Mouse (Mus musculus) midbrain, embryonic 13.5 days (tissue): Measurements from ENCODE around the gene Cnksr1. TPM values are rescaled to one million over a fixed set of nuclear protein-coding genes. Genes with fewer than 3 reads are reported as not detected.
A peak's percentile ranks its signal among the peaks of the same experiment; 100 is the strongest.

ENCODE experiments used
- ATAC-seq: fragments of 200-750 bp; cut with Nextera tagmentation; 2 replicates; pipeline ENCODE4 v1.8.0; 2017; ENCODE audit warnings: mild to moderate bottlenecking, moderate TSS enrichment, moderate library complexity
- H3K27ac ChIP-seq: fragments of 300-500 bp; sonication (generic); 2 replicates; pipeline ENCODE4 v1.5.1; 2015; ENCODE audit warnings: inconsistent platforms, mild to moderate bottlenecking, moderate library complexity
- H3K27me3 ChIP-seq: fragments of 300-500 bp; sonication (generic); 2 replicates; pipeline ENCODE4 v1.6.1; 2015; ENCODE audit warnings: mild to moderate bottlenecking, inconsistent platforms
- H3K36me3 ChIP-seq: fragments of 300-500 bp; sonication (generic); 2 replicates; pipeline ENCODE4 v1.6.1; 2015; ENCODE audit warnings: mild to moderate bottlenecking, inconsistent platforms
- H3K4me1 ChIP-seq: fragments of 300-500 bp; sonication (generic); replicated peaks from 2 replicates; pipeline ENCODE4 v1.6.1; 2015; ENCODE audit warnings: inconsistent platforms
- H3K4me2 ChIP-seq: fragments of 300-500 bp; sonication (generic); replicated peaks from 2 replicates; pipeline ENCODE4 v1.6.1; 2015; ENCODE audit warnings: moderate library complexity, mild to moderate bottlenecking, inconsistent platforms
- H3K4me3 ChIP-seq: fragments of 300-500 bp; sonication (generic); replicated peaks from 2 replicates; pipeline ENCODE4 v1.5.1; 2015; ENCODE audit warnings: mild to moderate bottlenecking, inconsistent platforms
- H3K9ac ChIP-seq: fragments of 300-500 bp; sonication (generic); replicated peaks from 2 replicates; pipeline ENCODE4 v1.6.1; 2015; ENCODE audit warnings: mild to moderate bottlenecking, inconsistent platforms
- H3K9me3 ChIP-seq: fragments of 300-500 bp; sonication (generic); 2 replicates; pipeline ENCODE4 v1.6.1; 2016; ENCODE audit warnings: mild to moderate bottlenecking, inconsistent platforms
- WGBS: fragments of 180-500 bp; shearing (Covaris S2); methylation state at CpG from one replicate; pipeline ENCODE4 v1.1.7; 2015; 5-methylcytosine and 5-hydroxymethylcytosine counted together
- polyA plus RNA-seq: library from polyadenylated mRNA; unstranded; fragments of >200 nt; fragmentation: Nextera tagmentation; extraction: Ambion mirVana; gene quantifications from 2 replicates; pipeline ENCODE4 v1.2.1, GENCODE M21; 2015

Cnksr1 gene
- polyA plus RNA-seq, 1 experiment from 2014 or later: 0.20 TPM

DNA sequence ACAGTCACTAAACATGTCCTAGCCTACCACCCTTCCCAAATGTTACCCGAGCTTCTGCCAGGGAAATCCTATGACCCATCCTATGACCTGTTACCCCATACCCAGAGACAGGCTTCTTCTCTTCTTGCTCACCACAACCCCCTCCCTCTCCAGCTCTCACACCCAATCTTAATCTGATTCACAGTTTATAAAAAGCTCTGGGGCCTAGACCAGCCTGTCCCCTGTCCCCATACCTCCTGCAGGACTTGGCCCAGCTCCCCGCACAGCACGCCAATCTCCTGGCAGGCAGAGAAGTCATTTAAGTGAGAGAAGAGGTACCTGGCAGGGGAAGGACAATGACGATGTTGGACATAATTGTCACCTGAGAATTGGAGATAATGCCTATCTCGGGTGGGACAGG is 3.3 kb downstream of the Cnksr1 start:
- Histone ChIP-seq H3K4me3 (no peak overlapping the region), H3K9ac (no peak overlapping the region), H3K4me1 (peaks cover 5% of the 10 kb centered on the region; the same call in 1 of the 2 replicates), H3K4me2 (no peak overlapping the region), H3K27ac (no peak overlapping the region), H3K36me3 (no peaks in the 10 kb centered on the region), H3K9me3 (no peaks in the 10 kb centered on the region), H3K27me3 (peaks cover 25% of the 10 kb centered on the region)
- ATAC-seq: no peak
- WGBS: 85% methylated on average over 5 of the region's 5 CpGs

DNA sequence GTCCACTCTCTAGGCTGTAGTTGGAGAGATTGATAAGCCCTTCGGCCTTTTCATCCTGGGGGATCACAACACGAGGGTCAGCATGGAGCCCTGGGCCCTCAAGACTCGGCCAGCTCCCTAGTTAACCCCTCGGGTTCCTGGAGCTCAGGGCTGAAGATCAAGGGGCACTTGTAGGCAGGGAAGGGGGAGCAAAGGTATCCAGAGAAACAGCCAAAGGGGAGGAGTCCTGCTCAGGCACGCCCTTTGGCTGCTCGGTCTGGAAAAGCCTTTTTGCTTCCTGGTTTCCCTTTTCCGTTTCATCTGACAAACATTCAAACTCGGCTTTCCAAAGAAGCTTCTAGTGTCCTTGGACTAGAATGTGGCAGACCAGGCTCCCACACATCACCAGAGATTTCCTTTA is 7.8 kb downstream of the Cnksr1 start:
- Histone ChIP-seq H3K4me1 (no peaks in the 10 kb centered on the region), H3K27me3 (0 out of 2 replicates have a peak, but pooled peaks cover 4% of the 10 kb centered on the region), H3K9me3 (no peaks in the 10 kb centered on the region), H3K36me3 (no peaks in the 10 kb centered on the region), H3K4me3 (no peak overlapping the region), H3K9ac (no peak overlapping the region), H3K4me2 (no peak overlapping the region), H3K27ac (no peak overlapping the region)
- no peak for ATAC-seq
- 37% methylated on average over 8 of the region's 8 CpGs for WGBS

DNA sequence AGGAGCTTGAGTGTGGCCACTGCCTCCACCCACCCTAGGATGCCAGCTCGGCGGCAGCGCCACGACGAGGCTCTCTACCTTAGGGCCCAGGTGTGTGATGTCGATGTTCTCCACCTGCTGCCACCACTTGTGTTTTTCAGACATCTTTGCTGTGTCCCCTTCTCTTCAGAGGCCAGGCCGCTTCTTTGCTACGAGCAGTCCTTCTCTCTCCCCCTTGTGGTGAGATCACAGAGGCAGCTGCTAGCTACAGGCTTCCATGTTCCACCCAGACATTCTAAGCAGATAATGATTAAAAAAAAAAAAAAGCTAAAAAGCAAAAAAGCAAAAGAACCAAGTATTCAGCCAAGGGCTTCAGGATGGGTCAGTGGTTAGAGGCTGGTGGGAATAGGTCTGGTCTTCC is 11.0 kb downstream of the Cnksr1 start, which contains the start of gene Catsper4:
TSS of gene Catsper4 (minus strand) at position 190 of the 400 bp plus-strand sequence.
- Histone ChIP-seq H3K4me1 (no peaks in the 10 kb centered on the region), H3K4me2 (no peak within 1 kb of the TSS), H3K4me3 (no peak within 1 kb of the TSS), H3K9me3 (no peaks in the 10 kb centered on the region), H3K27ac (no peak within 1 kb of the TSS), H3K27me3 (no peaks in the 10 kb centered on the region), H3K9ac (no peak within 1 kb of the TSS), H3K36me3 (no peaks in the 10 kb centered on the region)
- ATAC-seq: no peak
- WGBS: 76% methylated on average over 8 of the region's 8 CpGs

DNA sequence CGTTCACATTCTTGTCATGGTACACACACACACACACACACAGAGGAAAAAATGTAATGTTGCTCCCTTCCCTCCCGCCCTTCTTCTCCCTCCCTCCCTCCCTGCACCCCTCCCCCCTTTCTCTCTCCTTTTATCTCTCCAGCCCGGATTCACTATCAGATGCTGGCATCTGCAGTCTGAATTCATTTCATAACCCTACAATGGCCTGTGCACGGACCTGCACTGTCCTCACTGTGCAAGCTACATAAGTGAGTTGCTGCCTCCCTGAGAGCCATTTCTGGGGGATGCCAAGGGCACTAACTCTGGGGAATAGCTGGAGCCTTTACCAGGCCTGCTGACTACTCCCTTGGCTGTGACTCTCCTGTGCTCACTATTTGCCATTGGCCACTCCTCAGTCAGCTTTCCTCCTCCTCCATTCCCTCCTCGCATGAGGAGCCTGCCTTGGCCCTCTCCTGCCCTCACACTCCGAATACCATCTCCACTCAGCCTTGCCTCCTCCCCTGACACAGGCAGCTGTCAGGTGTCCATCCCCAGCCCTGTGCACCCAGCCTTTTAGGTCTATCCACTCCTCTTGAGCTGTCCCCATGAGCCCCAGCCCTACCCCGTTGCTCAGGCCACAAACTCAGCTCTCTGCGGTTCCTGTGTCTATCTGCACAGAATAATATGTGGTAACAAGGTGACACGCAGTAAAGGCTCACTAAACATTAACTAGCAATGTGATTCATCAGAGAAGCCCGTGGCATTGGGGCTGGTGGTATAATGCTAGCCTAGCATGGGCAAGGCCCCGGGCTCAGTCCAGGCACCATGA is 15.2 kb downstream of the Cnksr1 start:
- no peaks in the 10 kb centered on the region for H3K9me3 ChIP-seq
- no peaks in the 10 kb centered on the region for H3K27me3 ChIP-seq
- no peak overlapping the region for H3K27ac ChIP-seq
- H3K4me1 ChIP-seq: no peaks in the 10 kb centered on the region
- H3K36me3 ChIP-seq: no peaks in the 10 kb centered on the region
- H3K4me3 ChIP-seq: no peak overlapping the region
- no peak overlapping the region for H3K4me2 ChIP-seq
- ATAC-seq: no peak
- 65% methylated on average over 11 of the region's 11 CpGs for WGBS
- H3K9ac ChIP-seq: no peak overlapping the region

DNA sequence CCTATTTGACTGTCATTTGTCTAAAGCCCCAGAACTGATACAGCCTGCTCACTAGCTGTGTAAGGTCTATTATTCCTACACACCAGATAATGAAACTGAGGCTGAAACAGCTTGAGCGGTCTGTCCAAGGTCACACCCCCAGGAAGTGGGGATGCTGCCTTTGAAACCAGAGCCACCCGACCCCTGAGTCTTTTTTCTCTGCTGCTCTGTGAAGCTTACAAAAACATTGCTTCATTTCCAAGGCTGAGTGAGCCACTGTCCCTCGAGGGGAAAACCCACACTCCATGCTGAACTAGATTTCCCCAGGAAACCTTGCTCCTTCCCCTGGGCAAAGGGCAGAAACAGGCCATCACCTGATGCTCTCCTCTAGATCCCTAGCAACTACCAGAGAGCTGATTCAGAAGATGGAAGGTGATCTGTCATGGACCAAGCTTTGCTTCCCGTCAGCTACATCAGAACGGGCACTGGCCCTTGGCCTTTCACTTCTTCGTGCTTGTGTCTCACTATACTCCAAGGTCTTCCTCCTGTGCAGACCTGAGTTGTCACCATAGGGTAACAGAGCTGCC is 31.6 kb downstream of the Cnksr1 start:
- 78% methylated on average over 6 of the region's 6 CpGs for WGBS
- no peaks in the 10 kb centered on the region for H3K9me3 ChIP-seq
- no peaks in the 10 kb centered on the region for H3K27me3 ChIP-seq
- no peaks in the 10 kb centered on the region for H3K4me1 ChIP-seq
- no peak for ATAC-seq
- no peak overlapping the region for H3K9ac ChIP-seq
- no peak overlapping the region for H3K27ac ChIP-seq
- H3K4me3 ChIP-seq: no peak overlapping the region
- no peak overlapping the region for H3K4me2 ChIP-seq
- no peaks in the 10 kb centered on the region for H3K36me3 ChIP-seq

DNA sequence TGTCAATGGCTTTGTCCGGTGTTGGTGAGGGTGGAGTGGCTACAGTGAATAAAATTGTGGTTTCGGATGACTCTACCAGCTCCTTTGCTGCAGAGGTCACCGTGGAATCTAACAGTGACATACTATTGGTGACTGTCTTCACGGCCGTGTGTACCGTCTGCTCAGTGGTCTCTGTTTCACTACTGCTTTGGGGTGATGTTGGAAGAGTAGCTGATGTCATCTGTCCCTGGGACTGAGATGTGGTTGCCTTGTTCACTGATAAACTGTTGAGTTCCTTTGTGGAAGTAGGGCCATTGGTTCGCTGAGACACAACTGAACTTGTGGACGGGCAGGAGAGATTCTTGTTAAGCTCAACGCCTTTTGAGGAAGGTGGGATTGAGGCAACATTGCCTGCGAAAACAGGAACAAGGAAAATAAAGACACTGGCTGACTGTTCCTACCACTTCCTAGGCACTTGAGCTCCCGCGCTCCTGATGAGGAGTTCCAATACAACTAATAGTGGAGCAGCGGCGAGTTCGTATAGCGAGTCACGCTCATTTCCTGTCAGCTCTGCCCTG is 34.8 kb downstream of the Cnksr1 start:
- Histone ChIP-seq H3K9me3 (no peaks in the 10 kb centered on the region), H3K27me3 (no peaks in the 10 kb centered on the region), H3K9ac (no peak overlapping the region), H3K36me3 (no peaks in the 10 kb centered on the region), H3K4me3 (no peak overlapping the region), H3K4me1 (no peaks in the 10 kb centered on the region), H3K27ac (no peak overlapping the region), H3K4me2 (no peak overlapping the region)
- ATAC-seq: no peak
- 93% methylated on average over 17 of the region's 17 CpGs for WGBS

DNA sequence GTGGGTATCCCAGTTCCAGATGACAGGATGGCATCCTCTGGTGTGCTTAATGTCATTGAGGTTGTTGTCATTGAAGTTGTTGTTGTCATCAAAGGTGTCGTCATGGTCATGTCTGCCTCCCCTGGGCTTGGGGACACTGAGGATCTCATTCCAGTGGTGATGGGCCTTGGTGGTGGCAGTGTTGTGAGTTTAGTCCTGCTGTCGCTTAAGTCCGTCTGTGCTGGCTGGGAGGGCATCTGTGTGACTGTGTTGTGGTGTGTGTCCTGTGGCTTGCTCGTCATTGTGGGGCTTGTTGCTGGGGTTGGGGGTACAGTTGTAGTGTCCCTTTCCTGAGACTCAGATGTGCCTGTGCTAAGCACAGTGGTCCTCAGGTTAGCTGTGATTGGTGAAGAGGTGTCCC is 35.3 kb downstream of the Cnksr1 start, which contains the start of gene Gm7534:
TSS of gene Gm7534 (minus strand) at position 101 of the 400 bp plus-strand sequence.
- Histone ChIP-seq H3K36me3 (no peaks in the 10 kb centered on the region), H3K4me2 (no peak within 1 kb of the TSS), H3K9me3 (no peaks in the 10 kb centered on the region), H3K9ac (no peak within 1 kb of the TSS), H3K4me1 (no peaks in the 10 kb centered on the region), H3K27ac (no peak within 1 kb of the TSS), H3K27me3 (no peaks in the 10 kb centered on the region), H3K4me3 (no peak within 1 kb of the TSS)
- no peak for ATAC-seq
- 91% methylated on average over 4 of the region's 4 CpGs for WGBS

DNA sequence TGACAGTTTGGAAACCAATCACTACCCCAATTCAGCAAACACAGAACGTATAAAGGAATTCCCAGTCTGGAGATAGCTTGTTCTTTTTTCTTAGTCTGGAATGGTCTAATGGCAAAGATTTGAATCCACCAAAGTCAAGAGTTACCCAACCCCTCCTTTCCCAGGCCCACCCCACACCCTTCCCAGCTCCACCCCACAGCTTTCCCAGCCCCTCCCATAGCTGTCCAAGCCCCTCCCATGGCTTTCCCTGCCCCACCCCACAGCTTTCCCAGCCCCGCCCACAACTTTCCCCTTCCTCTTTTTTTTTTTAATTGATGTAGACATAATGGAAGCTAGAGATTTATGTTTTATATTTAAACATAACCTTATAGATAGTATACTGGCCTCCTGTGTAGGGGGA is 38.8 kb downstream of the Cnksr1 start:
- no peaks in the 10 kb centered on the region for H3K27me3 ChIP-seq
- H3K9ac ChIP-seq: no peak overlapping the region
- no peaks in the 10 kb centered on the region for H3K9me3 ChIP-seq
- no peaks in the 10 kb centered on the region for H3K36me3 ChIP-seq
- 83% methylated on average over 2 of the region's 2 CpGs for WGBS
- no peak overlapping the region for H3K4me3 ChIP-seq
- H3K4me2 ChIP-seq: no peak overlapping the region
- H3K4me1 ChIP-seq: no peaks in the 10 kb centered on the region
- H3K27ac ChIP-seq: no peak overlapping the region
- no peak for ATAC-seq

DNA sequence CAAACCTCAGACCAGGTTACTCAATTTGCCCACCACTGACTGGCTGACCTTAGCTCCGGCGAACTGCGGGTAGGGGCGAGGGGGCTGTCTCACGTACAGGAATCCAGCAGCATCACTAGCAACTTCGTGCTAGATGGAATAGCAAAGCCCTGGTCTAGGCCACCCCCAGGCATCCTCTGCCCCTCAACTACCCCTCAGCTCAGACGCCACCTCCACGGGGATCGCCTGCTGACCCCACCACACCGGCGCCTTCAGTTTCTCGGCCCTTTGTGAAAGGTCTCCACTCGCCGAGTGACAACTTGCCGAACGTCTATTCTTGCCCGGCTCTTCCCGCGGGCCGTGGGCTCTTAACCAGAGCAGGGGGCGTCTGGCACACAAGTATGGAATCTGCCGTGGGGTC is 51.9 kb downstream of the Cnksr1 start:
- H3K4me1 ChIP-seq: peaks cover 11% of the 10 kb centered on the region
- peak overlapping the region; percentile 85 for H3K4me2 ChIP-seq
- under 1% methylated on average over 22 of the region's 22 CpGs for WGBS
- H3K9ac ChIP-seq: peak overlapping the region; percentile 89
- H3K9me3 ChIP-seq: no peaks in the 10 kb centered on the region
- H3K27ac ChIP-seq: peak overlapping the region; percentile 83
- no peak; the same call in 1 of the 2 replicates for ATAC-seq
- no peaks in the 10 kb centered on the region for H3K36me3 ChIP-seq
- H3K27me3 ChIP-seq: no peaks in the 10 kb centered on the region
- peak overlapping the region; percentile 83 for H3K4me3 ChIP-seq

DNA sequence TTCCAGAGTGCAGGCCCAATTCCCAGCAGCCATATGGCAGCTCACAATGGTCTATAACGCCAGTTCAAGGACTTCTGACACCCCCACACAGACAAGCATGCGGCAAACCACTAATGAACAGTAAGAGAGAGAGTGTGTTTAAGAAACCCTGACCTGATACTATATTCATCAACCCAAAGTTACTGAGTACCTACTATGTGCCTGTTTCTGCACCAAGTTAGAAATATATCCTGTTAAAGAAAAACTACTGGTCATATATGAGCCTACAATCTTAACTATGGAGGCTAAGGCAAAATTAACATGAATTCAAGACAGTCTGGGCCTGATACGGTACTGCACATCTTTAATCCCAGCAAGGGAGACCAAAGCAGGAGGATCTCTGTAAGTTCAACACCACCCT is 52.6 kb downstream of the Cnksr1 start:
- H3K4me3 ChIP-seq: peak overlapping the region; percentile 83
- H3K27ac ChIP-seq: no peak overlapping the region
- H3K4me1 ChIP-seq: peaks cover 11% of the 10 kb centered on the region
- H3K36me3 ChIP-seq: no peaks in the 10 kb centered on the region
- H3K9me3 ChIP-seq: no peaks in the 10 kb centered on the region
- peak overlapping the region; percentile 89 for H3K9ac ChIP-seq
- H3K27me3 ChIP-seq: no peaks in the 10 kb centered on the region
- no peak for ATAC-seq
- WGBS: 75% methylated on average over 3 of the region's 3 CpGs
- peak overlapping the region; percentile 85 for H3K4me2 ChIP-seq

DNA sequence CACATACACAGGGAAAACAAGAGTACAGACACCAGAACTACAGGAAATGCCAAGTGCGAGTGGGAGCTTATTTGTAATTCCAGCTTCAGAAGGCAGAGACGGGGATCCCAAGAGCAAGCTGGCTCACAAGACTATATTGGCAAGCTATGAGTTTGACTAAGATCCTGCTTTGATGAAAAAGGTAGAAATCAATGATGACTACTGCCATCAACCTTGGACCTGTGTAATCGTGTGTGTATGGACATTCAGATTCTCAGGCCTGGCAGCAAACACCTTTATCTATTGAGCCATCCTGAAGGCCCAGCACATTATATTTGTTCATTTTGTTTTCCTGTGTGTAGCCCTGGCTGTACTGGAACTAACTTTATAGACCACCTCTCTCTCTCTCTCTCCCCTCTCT is 54.5 kb downstream of the Cnksr1 start:
- H3K4me1 ChIP-seq: peaks cover 11% of the 10 kb centered on the region
- H3K27ac ChIP-seq: no peak overlapping the region
- no peak overlapping the region for H3K4me2 ChIP-seq
- no peak overlapping the region for H3K9ac ChIP-seq
- no peak overlapping the region for H3K4me3 ChIP-seq
- H3K36me3 ChIP-seq: no peaks in the 10 kb centered on the region
- no peaks in the 10 kb centered on the region for H3K9me3 ChIP-seq
- 95% methylated on average over 3 of the region's 3 CpGs for WGBS
- no peak for ATAC-seq
- H3K27me3 ChIP-seq: no peaks in the 10 kb centered on the region

DNA sequence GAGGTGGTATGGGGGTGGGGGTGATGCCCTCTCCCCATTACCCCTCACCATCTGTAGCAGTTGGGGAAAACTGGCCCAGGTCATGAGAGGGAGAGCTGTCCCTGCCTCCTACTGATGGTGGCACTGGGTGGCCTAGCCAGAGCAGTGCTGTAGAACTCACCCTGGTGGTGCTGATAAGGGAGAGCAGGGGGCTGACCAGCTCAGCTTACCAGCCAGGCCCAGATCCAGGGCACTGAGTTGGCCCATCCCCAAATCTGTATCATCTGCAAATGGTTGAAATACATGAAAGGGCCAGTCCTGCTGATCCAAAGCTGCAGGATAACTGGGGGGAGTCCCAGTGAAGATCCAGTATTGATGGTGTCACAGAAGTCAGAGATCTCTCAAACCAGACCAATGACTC is 56.4 kb downstream of the Cnksr1 start:
- ATAC-seq: no peak
- no peak overlapping the region for H3K27ac ChIP-seq
- peaks cover 11% of the 10 kb centered on the region for H3K4me1 ChIP-seq
- no peaks in the 10 kb centered on the region for H3K36me3 ChIP-seq
- no peak overlapping the region for H3K4me3 ChIP-seq
- no peaks in the 10 kb centered on the region for H3K27me3 ChIP-seq
- H3K9ac ChIP-seq: no peak overlapping the region
- H3K9me3 ChIP-seq: no peaks in the 10 kb centered on the region
- no peak overlapping the region for H3K4me2 ChIP-seq
